In genomic region chr8:128679909-128680308, GRCm38 (mm10) we compare ENCODE assay signal across 8 mouse cellular contexts. TPM values are rescaled to one million over a fixed set of nuclear protein-coding genes. Genes with fewer than 3 reads are reported as not detected.
DNase-seq lines count a peak whose midpoint lies in the region; ATAC-seq and TF ChIP-seq lines count a peak whose summit lies in the region.
"Had no signal": no experiment of that assay in that cellular context is flagged by ENCODE, and none has a peak within 500 bp of the region (broad histone marks: within the 10 kb centered on the region; RNA-seq: fewer than 3 reads in every experiment).

No protein-coding gene starts in this region.

- intact Hi-C loops in heart, postnatal 25 days (cut with DNase I), result loop anchor here (2.0 kb wide), 1 partner anchor 15 kb away; no protein-coding TSS in a partner anchor

- no peak overlapping the region for H3K4me3 ChIP-seq in embryonic fibroblast, embryonic 13.5 days (ENCODE audit: insufficient read depth, low read length)
- no peak overlapping the region for H3K4me3 ChIP-seq in liver, embryonic 12.5 days
- H3K4me3 ChIP-seq in stomach, embryonic 16.5 days (replicated peaks; ENCODE audit: low read length), result no peak overlapping the region

- WGBS in liver, embryonic 12.5 days (ENCODE audit: insufficient replicate concordance), result 63% methylated on average over 2 of the region's 2 CpGs
- WGBS in stomach, embryonic 16.5 days, result 38% methylated on average over 2 of the region's 2 CpGs

- peaks cover 5% of the 10 kb centered on the region; the same call in 1 of the 2 replicates for H3K4me1 ChIP-seq in embryonic fibroblast, embryonic 13.5 days (ENCODE audit: control insufficient read depth, insufficient read depth, low read length)
- peaks cover 29% of the 10 kb centered on the region for H3K4me1 ChIP-seq in liver, embryonic 12.5 days
- peaks cover 3% of the 10 kb centered on the region; the same call in 1 of the 2 replicates for H3K4me1 ChIP-seq in stomach, embryonic 16.5 days (ENCODE audit: control insufficient read depth, insufficient read depth, low read length)

- no peak for ATAC-seq in liver, embryonic 12.5 days
- ATAC-seq in stomach, embryonic 16.5 days (ENCODE audit: insufficient read depth, low FRiP score), result peak; percentile 94

- H3K4me2 ChIP-seq in liver, embryonic 12.5 days, result no peak overlapping the region
- H3K4me2 ChIP-seq in stomach, embryonic 16.5 days (ENCODE audit: low read depth, low read length), result no peak overlapping the region

- TF ChIP-seq POLR2A in embryonic fibroblast, embryonic 13.5 days (IDR thresholded peaks at IDR 0.05; ENCODE audit: low read depth, low read length), result 0 out of 2 replicates have a peak, but pooled peaks have one; percentile 28

- peaks cover 4% of the 10 kb centered on the region; the same call in 1 of the 2 replicates for H3K9me3 ChIP-seq in liver, embryonic 12.5 days (replicated peaks)
- no peaks in the 10 kb centered on the region for H3K9me3 ChIP-seq in stomach, embryonic 16.5 days (replicated peaks; ENCODE audit: control insufficient read depth, low read length)

- no peak for TF ChIP-seq CTCF in embryonic fibroblast, embryonic 13.5 days (IDR thresholded peaks at IDR 0.05; ENCODE audit: borderline replicate concordance, insufficient read depth, low read length)

- DNase-seq in adipocyte (ENCODE audit: low spot score), result peak; percentile 13
- DNase-seq in heart, postnatal 25 days (ENCODE audit: low spot score), result peak; percentile 60
- DNase-seq in urinary bladder, adult 2 months (ENCODE audit: low spot score), result no peak
- no peak for DNase-seq in thymus, postnatal 14 days

- H3K36me3 ChIP-seq in liver, embryonic 12.5 days, result no peaks in the 10 kb centered on the region
- H3K36me3 ChIP-seq in stomach, embryonic 16.5 days (ENCODE audit: control insufficient read depth, insufficient read depth, low read length), result no peaks in the 10 kb centered on the region

- H3K27me3 ChIP-seq in liver, embryonic 12.5 days (replicated peaks), result no peaks in the 10 kb centered on the region
- no peaks in the 10 kb centered on the region for H3K27me3 ChIP-seq in stomach, embryonic 16.5 days (ENCODE audit: control insufficient read depth, insufficient read depth, low read length)

- no peak overlapping the region for H3K9ac ChIP-seq in liver, embryonic 12.5 days
- H3K9ac ChIP-seq in stomach, embryonic 16.5 days (ENCODE audit: low read length), result no peak overlapping the region; the same call in 1 of the 2 replicates
- H3K9ac ChIP-seq: liver, embryonic 14.5 days had no signal

- peak overlapping the region; percentile 95 for H3K27ac ChIP-seq in embryonic fibroblast, embryonic 13.5 days (ENCODE audit: insufficient read depth, low read length)
- peak overlapping the region; percentile 43; the same call in 1 of the 2 replicates for H3K27ac ChIP-seq in liver, embryonic 12.5 days
- H3K27ac ChIP-seq in stomach, embryonic 16.5 days (ENCODE audit: low read length), result peak overlapping the region; percentile 94
- H3K27ac ChIP-seq: liver, embryonic 14.5 days had no signal

RNA-seq across cellular contexts. Expression of gene Itgb1, which starts 5.5 kb away (rescaled TPM):
- 1,192 and 1,667 TPM in 2 replicates for polyA plus RNA-seq in embryonic fibroblast, embryonic 13.5 days (2011; ENCODE audit: insufficient read length, low read depth, missing spikeins)
- total RNA-seq in heart, postnatal 25 days (2021), result 100 to 1,000 TPM; 383 to 412 TPM
- polyA plus RNA-seq in liver, embryonic 12.5 days (2016; fragmentation: Nextera tagmentation; extraction: Ambion mirVana), result 129 and 130 TPM in 2 replicates
- polyA plus RNA-seq in stomach, embryonic 16.5 days (2015; fragmentation: Nextera tagmentation; extraction: Ambion mirVana), result 299 and 315 TPM in 2 replicates
- polyA plus RNA-seq in urinary bladder, adult 2 months (2012; rRNA removed), result 398 and 501 TPM in 2 replicates

Comparison
In these comparisons a context has a peak if more than half of its experiments do, and no peak if none do; other contexts are left out.
1. DNase-seq: peak in adipocyte (single experiment) and heart, postnatal 25 days (single experiment); none in urinary bladder, adult 2 months (single experiment) and thymus, postnatal 14 days (single experiment).
2. H3K27ac ChIP-seq: peak in every context shown above with its lines; median percentile 95 in embryonic fibroblast, embryonic 13.5 days; 94 in stomach, embryonic 16.5 days; 43 in liver, embryonic 12.5 days.